Mouse (Mus musculus) megakaryocyte progenitor cell, adult 5-6 weeks (primary cell): ENCODE measurements around the gene Hdac9. TPM values are rescaled to one million over a fixed set of nuclear protein-coding genes. Genes with fewer than 3 reads are reported as not detected.

Experiments used
- ATAC-seq: replicated peaks from 2 replicates; pipeline ENCODE4 v1.8.0; 2016; ENCODE audit warnings: mild to moderate bottlenecking, moderate TSS enrichment, inconsistent platforms; ENCODE audit not compliant: poor library complexity
- total RNA-seq, 2 experiments: library from RNA; stranded (forward) in 1 of 2; stranded (reverse) in 1 of 2; fragments of 157-497, 149-512 nt in 1 of 2; fragments of 200-1000 nt in 1 of 2; gene quantifications; 2 replicates each; pipeline versions ENCODE4 v1.2.3 to v1.2.4; 2015 to 2017

Gene Hdac9
- total RNA-seq, 2 experiments from 2014 or later = 4.0 to 6.2 TPM

DNA sequence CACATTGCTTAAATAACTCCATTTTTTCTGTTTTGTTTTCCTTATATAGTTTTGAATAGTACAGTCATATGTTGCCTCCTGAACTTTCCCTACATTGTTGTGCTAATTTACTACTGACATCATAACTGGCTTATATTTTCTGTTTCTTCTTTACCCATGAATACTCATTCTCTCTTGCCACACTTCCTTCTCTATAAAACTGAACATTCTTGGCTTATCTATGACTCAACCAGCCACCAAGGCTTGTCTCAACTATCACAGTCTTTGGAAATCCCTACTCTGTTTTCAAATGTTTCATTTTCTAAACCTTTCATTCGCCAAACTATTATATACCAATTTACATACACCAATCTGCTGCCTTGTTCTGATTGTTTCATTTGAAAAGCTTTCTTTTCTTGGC is 108.7 kb downstream of the Hdac9 start:
- ATAC-seq = peak; percentile 79

DNA sequence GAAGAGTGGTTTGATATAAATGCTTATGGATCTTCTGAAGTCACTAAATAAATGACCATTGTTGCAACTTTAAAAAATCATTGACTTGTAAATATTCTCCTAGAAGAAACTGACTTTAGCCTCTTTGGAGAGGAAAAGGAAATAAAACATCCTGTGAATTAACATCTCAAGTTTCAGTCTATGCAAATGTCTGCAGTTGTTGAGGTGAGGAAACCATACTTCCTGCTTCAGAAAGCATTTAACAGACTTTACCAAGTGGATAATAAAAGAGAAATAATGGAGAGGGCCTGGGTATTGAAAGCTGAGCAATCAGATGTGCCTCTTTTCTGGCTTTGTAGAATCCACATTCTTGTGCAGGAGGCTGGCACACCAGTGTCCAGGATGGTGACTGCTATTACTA is 110.4 kb downstream of the Hdac9 start:
- ATAC-seq = no peak

DNA sequence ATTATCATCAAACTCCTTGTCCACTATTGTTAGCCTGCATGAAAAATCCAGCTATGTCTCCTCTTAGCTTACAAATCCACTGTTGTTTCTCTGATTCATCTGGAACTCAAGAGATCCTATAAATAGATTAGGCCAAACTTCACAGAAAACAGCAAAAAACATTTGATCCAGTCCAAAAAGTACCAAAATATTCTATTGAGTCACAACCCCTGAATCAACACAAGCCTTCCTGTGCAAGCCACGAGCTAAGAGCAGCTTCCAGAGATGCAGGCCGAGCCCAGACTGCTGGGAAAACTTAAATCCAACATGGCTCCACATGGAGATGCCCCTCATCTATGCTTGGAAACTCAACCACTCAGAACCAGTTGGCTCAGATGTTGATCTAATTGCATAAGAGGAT is 113.2 kb downstream of the Hdac9 start:
- ATAC-seq = no peak

DNA sequence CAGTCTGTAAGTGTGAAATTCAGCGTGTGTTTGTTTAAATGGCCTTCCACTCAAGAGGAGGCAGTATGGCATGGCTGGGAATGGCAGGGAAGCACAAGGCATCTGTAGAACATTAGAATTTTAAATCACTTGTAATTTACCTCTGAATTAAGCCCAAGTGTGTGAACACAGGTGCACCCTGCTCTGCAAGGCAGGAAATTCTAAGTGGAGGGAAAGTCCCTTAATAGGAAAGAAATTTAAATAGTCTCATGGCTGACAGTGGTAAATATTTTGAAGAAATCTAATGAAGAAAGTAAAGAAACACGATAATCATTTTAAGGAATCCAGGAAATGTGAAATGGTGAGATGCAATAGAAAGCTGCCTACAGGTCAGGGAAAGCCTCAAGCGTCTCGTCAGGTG is 114.6 kb downstream of the Hdac9 start:
- no peak for ATAC-seq

DNA sequence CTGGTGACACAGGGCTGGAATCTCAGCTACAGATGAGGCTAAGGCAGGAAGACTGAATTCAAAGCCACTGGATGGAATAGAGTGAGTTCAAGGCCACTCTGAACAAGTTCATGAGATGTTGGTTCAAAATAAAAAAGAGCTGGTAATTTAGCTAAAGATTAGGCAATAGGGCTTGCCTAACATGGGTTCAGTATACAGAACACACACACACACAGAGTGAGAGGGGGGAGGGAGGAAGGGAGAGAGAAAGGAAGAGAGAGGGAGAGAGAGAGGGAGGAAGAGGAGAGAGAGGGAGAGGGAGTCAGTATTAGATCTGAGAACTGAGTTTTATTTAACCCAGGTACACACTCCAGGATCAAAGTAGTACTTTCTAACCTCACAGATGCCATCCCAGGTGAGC is 115.1 kb downstream of the Hdac9 start:
- ATAC-seq = peak; percentile 63

DNA sequence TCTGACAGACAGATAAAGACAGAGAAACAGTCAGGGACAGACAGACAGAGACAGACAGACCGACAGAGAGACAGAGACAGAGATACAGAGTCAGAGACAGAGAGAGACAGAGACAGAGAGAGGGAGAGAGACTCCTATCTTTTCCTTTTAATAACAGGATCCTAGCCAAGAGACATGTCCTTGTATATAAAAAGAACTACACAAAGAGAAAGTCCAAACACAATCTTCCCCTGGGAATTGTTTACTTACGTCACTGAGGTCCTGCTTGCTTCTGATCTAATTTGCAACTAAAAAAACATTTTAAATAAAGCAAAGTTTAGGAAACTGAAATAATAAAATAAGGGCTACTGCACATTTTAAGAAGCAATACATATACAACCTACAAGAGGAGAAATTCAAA is 119.5 kb downstream of the Hdac9 start:
- no peak for ATAC-seq

DNA sequence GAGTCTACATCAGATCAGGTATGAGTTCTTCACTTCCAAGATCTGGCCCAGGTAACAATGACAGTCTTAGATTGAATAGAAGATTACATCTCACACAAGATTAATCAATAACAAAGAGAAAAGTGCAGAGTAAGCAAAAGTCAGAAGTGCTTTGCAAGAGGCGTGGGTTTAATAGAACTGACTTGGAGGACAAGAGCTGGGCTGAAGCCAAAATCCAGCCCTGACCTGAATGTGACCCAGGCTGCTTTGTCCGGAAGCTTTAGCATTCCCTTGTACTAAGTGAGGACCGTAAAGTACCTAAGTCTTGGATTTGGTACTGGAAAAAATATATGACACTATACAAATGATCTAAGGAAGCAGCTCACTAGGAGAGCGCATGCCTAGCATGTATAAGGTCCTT is 121.4 kb downstream of the Hdac9 start:
- ATAC-seq = no peak

DNA sequence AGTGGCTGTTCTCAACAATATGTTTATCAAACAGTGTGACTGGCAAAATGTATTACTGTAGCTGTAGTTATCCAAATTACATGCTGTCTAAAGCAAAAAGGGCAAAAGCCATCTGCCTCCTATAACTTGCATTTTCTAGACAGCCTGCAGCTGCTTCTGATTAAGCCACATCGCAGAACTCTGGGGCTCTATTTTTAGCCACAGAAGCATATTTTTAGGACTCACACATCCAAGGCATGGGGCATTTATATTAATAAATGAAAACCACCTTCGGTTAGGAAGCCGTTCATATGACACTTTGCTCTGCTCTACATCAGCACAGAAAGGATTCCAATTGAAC is 124.8 kb downstream of the Hdac9 start:
- ATAC-seq = no peak

DNA sequence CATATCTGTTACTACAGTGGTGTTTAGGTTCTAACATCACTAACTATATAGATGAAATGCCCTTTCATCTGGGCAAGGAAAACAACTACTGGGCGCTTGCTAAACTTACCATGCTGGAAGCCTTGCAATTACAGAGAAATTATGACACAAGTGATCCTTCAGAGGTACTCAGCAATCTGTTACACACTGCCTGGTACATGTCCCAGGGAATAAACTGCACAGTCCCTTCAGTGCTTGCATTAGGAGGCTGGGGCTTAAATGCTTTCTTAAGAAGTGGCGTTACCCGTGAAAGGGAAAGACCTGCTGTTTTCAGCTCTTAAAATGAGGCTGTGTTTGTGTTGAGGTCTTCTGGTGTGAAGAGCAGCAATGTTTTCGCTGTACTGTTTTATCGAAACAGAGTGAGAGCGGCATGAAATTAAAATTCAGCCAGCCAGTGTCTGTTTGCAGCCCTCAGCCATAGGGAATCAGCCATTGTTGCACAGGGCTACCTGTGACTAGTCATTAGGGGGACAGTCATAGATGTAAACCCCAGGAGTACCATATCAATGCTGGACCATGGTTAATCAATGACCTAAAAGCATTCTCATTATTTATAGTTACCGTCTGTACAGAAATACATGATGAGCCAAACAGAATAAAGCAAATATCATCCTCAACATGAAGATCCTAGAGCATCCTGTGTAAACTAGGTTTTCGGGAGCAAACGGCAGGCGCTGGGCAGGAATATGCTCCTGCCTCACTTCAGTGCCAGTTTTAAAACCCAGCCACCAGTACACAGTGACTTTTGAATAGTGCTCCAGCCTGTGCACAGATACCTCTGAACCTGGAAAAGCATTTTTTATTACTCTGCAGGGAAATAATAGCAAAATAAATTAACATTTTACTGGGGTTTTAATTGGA is 125.4 kb downstream of the Hdac9 start:
- no peak for ATAC-seq

DNA sequence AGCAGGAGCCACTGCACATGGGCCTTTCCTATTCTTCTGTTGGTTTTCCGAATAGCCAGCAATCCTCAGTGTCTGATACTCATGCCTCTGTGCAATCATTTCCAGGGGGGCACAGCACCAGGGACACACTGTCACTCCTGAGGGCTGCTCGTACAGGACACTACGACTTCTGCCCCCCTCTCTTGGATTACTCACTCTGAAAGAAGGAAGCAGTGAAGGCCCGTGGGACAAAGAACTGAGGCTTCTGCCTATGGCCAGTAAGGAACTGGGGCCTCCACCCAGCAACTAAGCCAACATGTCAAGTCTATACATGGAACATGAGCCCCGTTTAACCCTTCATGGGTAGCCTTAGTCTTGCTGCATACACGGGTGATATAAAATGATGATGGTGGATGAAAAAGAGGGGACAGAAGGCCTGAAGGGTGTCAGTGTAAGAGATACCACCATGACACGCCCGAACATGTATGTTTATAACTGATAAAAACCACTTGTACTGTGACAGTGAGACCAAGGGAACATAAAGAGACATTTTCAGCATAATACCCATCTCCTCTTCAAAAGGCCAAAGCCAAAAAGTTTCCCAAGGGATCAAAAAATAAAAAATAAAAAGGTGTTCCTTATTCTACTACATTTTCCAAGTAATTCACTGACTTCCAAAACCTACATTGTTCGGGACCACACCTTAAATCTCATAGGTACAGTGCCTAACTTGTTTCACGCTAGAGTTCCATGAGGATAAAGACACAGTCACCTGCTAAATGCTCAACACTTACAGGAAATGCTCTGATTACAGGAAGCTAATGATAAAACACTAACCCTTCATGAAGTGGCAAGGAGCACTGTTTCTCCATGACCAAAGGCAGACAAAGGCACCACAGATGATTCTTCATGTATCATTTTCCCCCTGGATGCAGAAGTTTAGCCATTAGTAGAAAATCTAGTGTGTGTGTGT is 127.6 kb downstream of the Hdac9 start:
- peak; percentile 71 for ATAC-seq

DNA sequence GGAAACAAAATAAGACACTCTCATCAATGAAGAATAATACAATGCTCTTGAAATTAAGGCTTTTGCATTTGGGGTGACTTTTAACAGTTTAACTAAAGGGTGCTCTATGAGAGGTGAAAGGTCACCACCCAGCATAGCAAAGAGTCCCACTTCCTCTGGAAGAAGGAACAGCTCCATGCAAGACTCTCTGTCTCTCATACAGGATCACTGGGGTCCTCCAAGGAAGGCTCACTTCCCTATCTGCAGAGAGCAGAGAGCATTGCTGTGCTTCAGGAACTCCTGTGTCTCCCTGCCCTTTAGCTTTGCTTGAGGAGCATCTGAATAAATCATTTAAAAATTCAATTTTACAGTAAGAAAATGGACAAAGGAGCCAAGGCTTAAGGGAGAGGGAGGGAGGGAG is 129.5 kb downstream of the Hdac9 start:
- peak; percentile 80 for ATAC-seq

DNA sequence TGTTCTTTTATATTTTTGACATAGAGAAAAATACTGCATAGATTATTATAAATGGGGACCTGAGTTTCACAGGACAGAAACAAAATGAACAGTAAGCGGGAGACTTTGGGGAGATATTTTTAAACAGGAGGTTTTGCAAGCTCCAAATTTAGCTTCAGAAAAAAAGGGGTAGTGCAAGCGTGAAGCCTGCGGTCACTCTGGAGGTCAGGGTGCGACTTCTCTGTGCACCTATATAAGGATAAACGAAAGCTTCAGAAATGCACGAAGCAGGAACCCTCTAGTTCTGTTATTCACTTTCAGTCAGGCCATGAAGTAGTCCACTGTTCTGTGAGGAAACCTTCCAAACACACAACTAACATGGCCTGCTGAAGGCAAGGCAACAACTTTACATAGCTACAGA is 133.3 kb downstream of the Hdac9 start:
- peak; percentile 85 for ATAC-seq

DNA sequence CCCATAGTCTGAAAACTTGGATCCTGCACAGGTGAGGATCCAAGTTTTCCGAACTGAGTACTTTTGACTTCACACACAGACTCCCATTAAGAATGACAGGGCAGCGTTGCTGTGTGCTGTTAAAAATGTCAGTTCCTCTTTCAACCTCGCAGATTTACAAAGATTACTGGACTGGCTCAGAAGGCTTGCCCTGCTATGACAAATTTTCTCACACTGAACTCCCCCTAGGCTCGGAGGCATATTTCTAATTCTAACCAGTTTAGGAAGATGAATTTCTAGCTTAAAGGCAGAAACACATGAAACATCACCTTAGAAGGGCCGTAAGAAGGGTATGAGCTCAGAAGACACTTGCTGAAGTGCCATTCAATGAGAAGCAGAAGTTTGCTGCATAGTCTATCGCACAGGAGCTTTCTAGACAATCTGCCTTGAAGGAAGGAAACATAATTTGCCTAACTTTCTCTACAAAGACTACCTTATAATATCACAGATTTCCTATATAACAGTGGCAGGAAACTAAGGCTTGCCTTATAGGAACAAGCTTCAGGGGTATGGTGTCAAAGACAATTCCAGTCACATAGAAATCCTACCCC is 137.4 kb downstream of the Hdac9 start:
- peak; percentile 73 for ATAC-seq

DNA sequence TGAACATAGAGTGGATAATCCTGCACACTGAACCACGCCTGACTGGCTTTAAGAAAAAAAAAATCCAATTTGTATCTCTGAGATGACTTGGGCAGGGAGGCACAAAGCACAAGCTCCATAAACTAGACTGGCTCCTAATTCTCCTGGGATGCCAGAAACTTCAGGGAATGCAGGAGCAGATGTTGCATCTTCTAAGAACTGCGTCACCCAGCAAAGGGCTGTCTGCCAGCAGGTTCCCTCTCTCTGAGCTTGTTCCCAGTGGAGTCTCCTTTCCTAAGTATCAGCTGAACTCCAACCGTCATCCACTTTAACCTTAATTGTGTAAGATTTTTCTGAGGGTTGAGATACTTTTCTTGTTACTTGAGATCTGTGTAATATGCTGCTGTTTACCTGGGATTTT is 140.7 kb downstream of the Hdac9 start:
- no peak for ATAC-seq

DNA sequence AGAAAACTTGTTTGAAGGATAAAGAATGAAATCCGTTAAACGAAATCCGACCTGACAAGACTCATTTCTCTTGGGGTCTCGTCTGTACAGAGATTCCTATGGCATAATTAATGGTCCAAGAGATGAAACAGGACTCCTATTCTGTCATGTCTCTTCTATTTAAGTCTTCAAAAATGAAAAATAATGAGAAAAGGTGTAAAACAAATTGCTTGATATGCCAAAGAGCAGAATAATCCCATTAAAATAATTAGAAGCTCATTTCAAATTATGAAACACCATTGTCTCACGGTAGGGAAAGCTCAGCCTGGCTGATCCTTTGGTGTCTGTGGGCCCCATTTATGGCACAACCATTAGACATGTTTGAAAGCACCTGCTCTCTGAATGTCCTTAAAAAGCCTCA is 142.8 kb downstream of the Hdac9 start:
- ATAC-seq = no peak

DNA sequence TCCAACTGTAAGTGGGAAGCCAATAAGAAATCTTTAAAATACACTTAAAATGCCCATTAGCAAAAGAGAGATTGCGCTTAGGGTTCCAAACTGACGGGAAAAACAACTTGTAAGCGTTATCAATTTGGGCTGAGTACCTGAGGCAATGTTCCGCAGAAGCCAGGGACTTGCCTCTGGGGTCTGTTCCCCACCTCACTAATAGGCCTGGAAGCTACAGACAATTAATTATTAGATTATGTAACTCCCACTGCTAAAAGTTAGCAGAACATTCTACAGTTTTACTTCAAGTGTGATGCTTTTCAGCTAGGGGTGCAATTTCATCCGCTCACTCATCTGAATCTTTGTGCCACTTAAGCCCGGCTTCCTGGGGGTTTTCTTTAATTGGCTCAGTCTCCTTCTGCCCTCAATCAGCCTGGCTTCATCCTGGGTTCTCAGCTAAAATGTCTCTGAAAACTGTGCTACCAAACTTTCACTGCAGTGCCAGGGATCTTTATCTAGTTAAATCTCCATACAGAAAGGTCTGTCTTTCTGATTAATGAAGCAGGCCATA is 149.6 kb downstream of the Hdac9 start:
- ATAC-seq = no peak

DNA sequence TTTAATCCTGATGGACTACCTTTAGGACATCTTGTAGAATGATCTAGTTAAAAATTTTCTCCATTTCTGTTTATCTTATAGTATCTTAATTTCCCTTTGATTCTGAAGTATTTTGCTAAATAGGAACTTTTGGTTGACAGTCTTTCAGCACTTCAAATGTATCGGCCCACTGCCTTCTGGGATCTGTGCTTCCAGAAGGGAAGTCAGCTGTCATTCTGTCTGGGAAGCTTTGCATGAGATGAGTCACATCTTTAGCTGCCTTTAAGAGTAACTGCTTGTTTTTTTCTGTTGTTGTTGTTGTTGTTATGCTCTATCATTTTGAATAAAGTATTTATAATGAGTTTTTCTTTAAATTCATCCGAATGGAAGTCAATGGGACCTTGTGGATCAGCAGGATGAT is 169.6 kb downstream of the Hdac9 start:
- no peak for ATAC-seq

DNA sequence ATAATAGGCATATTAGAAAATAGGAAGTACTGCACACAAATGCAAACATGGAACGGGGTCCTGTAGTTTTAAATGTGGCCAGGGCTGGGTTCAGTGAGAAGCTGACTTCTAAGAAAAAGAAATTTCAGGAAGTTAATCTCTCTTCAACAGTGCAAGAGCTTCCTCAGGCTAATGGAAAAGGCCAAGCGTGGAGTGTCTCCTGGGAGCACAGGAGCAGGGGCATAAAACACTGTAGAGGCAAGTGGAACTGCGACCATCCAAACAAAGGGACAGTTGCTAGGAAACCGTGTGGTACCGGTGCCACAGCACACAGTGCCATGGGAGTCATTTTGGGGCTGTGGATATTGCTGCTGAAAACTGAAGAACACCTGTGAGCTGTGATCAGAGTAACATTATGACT is 191.7 kb downstream of the Hdac9 start:
- peak; percentile 52 for ATAC-seq

DNA sequence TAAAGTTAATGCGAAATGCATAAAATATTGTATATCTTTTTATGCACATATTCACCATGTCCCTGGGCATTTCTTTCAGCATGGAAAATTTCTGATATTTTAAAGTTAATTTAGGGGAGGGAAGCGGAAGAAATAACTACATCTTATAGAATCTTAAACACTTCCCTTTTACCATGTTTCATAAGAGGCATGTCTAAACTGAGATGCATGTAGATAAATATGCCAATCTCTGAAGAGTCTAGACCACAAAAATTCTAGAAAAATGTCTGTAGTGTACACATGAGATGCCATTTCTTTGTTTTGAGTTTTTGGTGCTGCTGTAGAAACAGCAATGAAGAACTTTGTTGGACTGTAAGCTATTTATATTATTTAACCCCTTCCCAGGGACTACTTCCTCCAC is 192.6 kb downstream of the Hdac9 start:
- ATAC-seq = peak; percentile 49

DNA sequence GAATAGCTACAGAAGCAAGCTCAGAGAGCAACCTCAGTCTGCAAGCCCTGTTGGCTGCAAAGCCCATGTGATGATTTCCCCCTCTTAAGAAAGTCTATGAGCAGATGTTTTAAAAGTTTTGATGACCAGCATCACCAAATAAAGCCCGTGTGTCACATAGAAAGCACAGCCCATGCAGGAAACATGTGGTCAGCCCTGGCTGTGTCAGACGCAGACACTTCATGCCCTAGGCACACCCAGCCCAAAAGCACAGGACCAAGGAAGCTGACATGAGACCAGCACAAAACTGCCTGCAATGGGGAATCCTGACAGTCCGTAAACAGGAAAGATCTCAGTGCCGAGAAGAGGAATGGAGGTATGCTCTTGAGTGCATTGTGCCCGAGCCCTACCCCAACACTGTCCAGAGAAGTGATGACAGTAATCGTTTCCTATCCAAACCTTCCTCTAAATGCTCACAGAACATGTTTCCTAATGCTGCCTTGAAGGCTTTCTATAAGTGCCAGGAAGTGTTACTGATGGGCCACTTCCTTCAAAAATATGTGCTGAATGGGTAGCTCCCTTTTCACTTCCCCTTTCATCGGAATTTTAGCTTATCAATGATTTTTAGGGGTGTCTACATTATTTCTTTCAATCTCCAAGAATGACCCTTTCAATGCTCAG is 193.9 kb downstream of the Hdac9 start:
- peak; percentile 93 for ATAC-seq

DNA sequence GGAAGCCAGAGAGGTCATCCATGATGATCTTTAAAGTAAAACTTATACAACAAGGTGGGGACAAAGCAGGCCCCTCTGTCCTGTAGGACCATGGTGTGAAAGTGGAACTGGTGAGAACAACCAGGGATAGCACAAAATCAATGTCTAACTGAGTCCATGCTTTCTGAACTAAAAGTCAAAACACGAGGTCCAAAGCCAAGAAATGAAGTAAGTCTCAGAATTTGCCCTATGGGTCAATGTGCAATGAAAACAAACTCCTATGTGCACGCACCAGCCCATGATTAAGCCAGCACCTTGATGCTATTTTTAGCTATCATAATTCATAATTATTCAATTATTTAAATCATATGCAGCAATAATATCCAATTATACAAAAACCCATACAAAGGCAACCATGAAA is 196.0 kb downstream of the Hdac9 start:
- no peak for ATAC-seq
